8 mouse cellular contexts compared by ENCODE assay signal in the genomic region with DNA sequence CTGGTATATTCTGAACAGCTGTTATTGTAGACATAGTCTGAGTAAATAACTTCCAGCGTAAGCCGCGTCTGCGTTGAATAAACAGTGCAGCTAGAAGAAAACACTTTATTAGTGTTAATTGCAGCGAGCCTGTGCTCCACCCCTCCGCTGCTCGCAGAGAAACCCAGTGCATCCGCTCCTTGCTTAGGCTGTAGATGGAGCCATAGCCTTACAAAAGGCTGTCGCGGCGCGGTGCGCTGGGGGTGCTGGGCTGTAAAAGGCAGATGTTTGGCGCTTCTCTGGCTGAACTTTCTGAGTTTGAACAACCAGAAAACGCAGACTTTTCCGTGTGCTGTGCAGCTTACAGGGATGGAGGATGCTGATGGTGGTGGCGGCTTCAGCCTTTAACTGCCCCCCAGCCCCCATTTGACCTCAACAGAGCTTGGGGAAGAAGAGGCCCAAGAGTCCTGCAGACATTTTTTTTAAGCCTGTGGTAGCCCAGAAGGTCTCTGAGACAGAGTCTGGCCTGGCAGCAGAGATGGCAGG. TPM values are rescaled to one million over a fixed set of nuclear protein-coding genes. Genes with fewer than 3 reads are reported as not detected.
A peak's percentile ranks its signal among the peaks of the same experiment; 100 is the strongest.
DNase-seq lines count a peak whose midpoint lies in the region; ATAC-seq and TF ChIP-seq lines count a peak whose summit lies in the region.

No protein-coding gene starts in this region.

- peak; percentile 40 to 44 for DNase-seq in urinary bladder, adult 18-20 months (ENCODE audit: low spot score in 2 of 2)
- no peak for DNase-seq in urinary bladder, postnatal 10 days (ENCODE audit: low spot score)
- peak; percentile 82 for DNase-seq in heart, embryonic 10.5 days (ENCODE audit: low spot score)
- DNase-seq in kidney, postnatal 10 days = peak; percentile 84
- DNase-seq in liver, postnatal 0 days = peak; percentile 71
- peak; percentile 86 for DNase-seq in thymus, postnatal 14 days

- no peak for TF ChIP-seq EP300 in liver, postnatal 0 days (IDR thresholded peaks at IDR 0.05; ENCODE audit: low read depth)

- 3% methylated on average over 17 of the region's 17 CpGs for WGBS in embryonic facial prominence, embryonic 12.5 days
- WGBS in heart, embryonic 10.5 days = 10% methylated on average over 17 of the region's 17 CpGs
- 5% methylated on average over 17 of the region's 17 CpGs for WGBS in liver, postnatal 0 days (ENCODE audit: insufficient replicate concordance)
- 2% methylated on average over 17 of the region's 17 CpGs for WGBS in neural tube, embryonic 15.5 days

- ATAC-seq in embryonic facial prominence, embryonic 12.5 days (ENCODE audit: insufficient number of reproducible peaks, insufficient read depth, low FRiP score, low TSS enrichment) = 0 out of 2 replicates have a peak, but pooled peaks have one; percentile 59
- peak; percentile 67; the same call in 1 of the 2 replicates for ATAC-seq in liver, postnatal 0 days
- ATAC-seq in neural tube, embryonic 15.5 days (ENCODE audit: low FRiP score) = peak; percentile 86

- no peak overlapping the region for H3K4me3 ChIP-seq in embryonic facial prominence, embryonic 12.5 days
- peak overlapping the region; percentile 39; the same call in 1 of the 2 replicates for H3K4me3 ChIP-seq in heart, embryonic 10.5 days
- no peak overlapping the region for H3K4me3 ChIP-seq in liver, postnatal 0 days (ENCODE audit: low read depth, low read length)
- H3K4me3 ChIP-seq in neural tube, embryonic 15.5 days (replicated peaks) = no peak overlapping the region

- no peaks in the 10 kb centered on the region for H3K27me3 ChIP-seq in embryonic facial prominence, embryonic 12.5 days
- H3K27me3 ChIP-seq in heart, embryonic 10.5 days (ENCODE audit: insufficient read depth, poor library complexity, severe bottlenecking) = peaks cover 45% of the 10 kb centered on the region
- H3K27me3 ChIP-seq in liver, postnatal 0 days (ENCODE audit: insufficient read depth, low read length) = no peaks in the 10 kb centered on the region
- peaks cover 60% of the 10 kb centered on the region for H3K27me3 ChIP-seq in neural tube, embryonic 15.5 days (replicated peaks)

- no peak overlapping the region for H3K27ac ChIP-seq in embryonic facial prominence, embryonic 12.5 days
- peak overlapping the region; percentile 33; the same call in 1 of the 2 replicates for H3K27ac ChIP-seq in heart, embryonic 10.5 days
- H3K27ac ChIP-seq in liver, postnatal 0 days (ENCODE audit: low read depth) = no peak overlapping the region
- no peak overlapping the region for H3K27ac ChIP-seq in neural tube, embryonic 15.5 days (replicated peaks)

- peak; percentile 85 for TF ChIP-seq CTCF in liver, postnatal 0 days (IDR thresholded peaks at IDR 0.05; ENCODE audit: low read depth)

- H3K9ac ChIP-seq in embryonic facial prominence, embryonic 12.5 days = no peak overlapping the region
- H3K9ac ChIP-seq in liver, postnatal 0 days (replicated peaks) = no peak overlapping the region
- no peak overlapping the region for H3K9ac ChIP-seq in neural tube, embryonic 15.5 days (replicated peaks)

- 0 out of 2 replicates have a peak, but pooled peaks cover 5% of the 10 kb centered on the region for H3K4me1 ChIP-seq in embryonic facial prominence, embryonic 12.5 days
- peaks cover 8% of the 10 kb centered on the region for H3K4me1 ChIP-seq in heart, embryonic 10.5 days
- no peaks in the 10 kb centered on the region for H3K4me1 ChIP-seq in liver, postnatal 0 days (ENCODE audit: insufficient read depth)
- peaks cover 5% of the 10 kb centered on the region for H3K4me1 ChIP-seq in neural tube, embryonic 15.5 days

- H3K4me2 ChIP-seq in embryonic facial prominence, embryonic 12.5 days (replicated peaks) = peak overlapping the region; percentile 36
- H3K4me2 ChIP-seq in liver, postnatal 0 days (ENCODE audit: low read depth, low read length) = no peak overlapping the region
- H3K4me2 ChIP-seq in neural tube, embryonic 15.5 days = peak overlapping the region; percentile 29

- H3K9me3 ChIP-seq in embryonic facial prominence, embryonic 12.5 days = no peaks in the 10 kb centered on the region
- no peaks in the 10 kb centered on the region for H3K9me3 ChIP-seq in heart, embryonic 10.5 days
- no peaks in the 10 kb centered on the region for H3K9me3 ChIP-seq in liver, postnatal 0 days (ENCODE audit: low read length)
- no peaks in the 10 kb centered on the region for H3K9me3 ChIP-seq in neural tube, embryonic 15.5 days (replicated peaks)

- H3K36me3 ChIP-seq in embryonic facial prominence, embryonic 12.5 days = no peaks in the 10 kb centered on the region
- no peaks in the 10 kb centered on the region for H3K36me3 ChIP-seq in heart, embryonic 10.5 days
- H3K36me3 ChIP-seq in liver, postnatal 0 days (replicated peaks; ENCODE audit: insufficient read depth, low read length) = no peaks in the 10 kb centered on the region
- H3K36me3 ChIP-seq in neural tube, embryonic 15.5 days = no peaks in the 10 kb centered on the region

RNA-seq across cellular contexts. Expression of gene Aktip, which starts 8.9 kb away (rescaled TPM):
- polyA plus RNA-seq in embryonic facial prominence, embryonic 12.5 days (2016; fragmentation: Nextera tagmentation; extraction: Ambion mirVana) = 57.3 and 59.4 TPM in 2 replicates
- 49.7 and 52.2 TPM in 2 replicates for polyA plus RNA-seq in heart, embryonic 10.5 days (2016; fragmentation: Nextera tagmentation; extraction: Ambion mirVana)
- polyA plus RNA-seq in liver, postnatal 0 days (2015; fragmentation: Nextera tagmentation; extraction: Ambion mirVana) = 7.7 and 8.1 TPM in 2 replicates
- 103 and 113 TPM in 2 replicates for polyA plus RNA-seq in neural tube, embryonic 15.5 days (2015; fragmentation: Nextera tagmentation; extraction: Ambion mirVana)
